Mouse (Mus musculus) liver, adult 2 months (tissue): ENCODE data around the gene Ugt1a6b.

Source experiments
- CTCF ChIP-seq: fragments of 200-500 bp; IDR thresholded peaks from 2 replicates; pipeline ENCODE4 v1.5.1; 2011; ENCODE audit warnings: low read depth, low read length, control low read depth
- POLR2A ChIP-seq: fragments of 200-500 bp; IDR thresholded peaks from 2 replicates; pipeline ENCODE4 v1.6.1; 2011; ENCODE audit warnings: low read length, control low read depth; ENCODE audit not compliant: insufficient read depth; ENCODE audit errors: extremely low read depth

DNA sequence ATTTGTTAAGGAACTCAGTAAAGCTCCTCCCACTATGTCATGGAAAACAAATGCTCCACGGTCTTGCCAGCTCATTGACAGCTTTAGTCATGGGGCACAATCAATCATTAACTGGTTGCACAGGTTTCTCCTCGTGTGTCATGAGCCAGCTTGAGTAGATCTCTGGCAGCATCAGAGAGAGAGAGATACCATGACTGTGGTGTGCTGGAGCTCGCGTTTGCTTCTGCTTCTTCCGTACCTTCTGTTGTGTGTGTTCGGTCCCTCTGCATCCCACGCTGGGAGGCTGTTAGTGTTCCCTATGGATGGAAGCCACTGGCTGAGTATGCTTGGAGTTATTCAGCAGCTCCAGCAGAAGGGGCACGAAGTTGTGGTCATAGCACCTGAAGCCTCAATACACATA lies 108.8 kb downstream of the Ugt1a6b start, which contains the start of gene Ugt1a1:
- TF ChIP-seq POLR2A: no peak
- no peak for TF ChIP-seq CTCF
